Mouse (Mus musculus) adrenal gland, postnatal 25 days (tissue): ENCODE measurements around the gene B4galnt2. TPM values are rescaled to one million over a fixed set of nuclear protein-coding genes. Genes with fewer than 3 reads are reported as not detected.
"Not testable (repeated sequence)": the region's sequence is repeated elsewhere in the genome, so short reads cannot be mapped to it uniquely, and the experiment has no call there.

Experiments used
- DNase-seq: peaks from one replicate; pipeline ENCODE4 v3.0.0; 2021; ENCODE audit warnings: mixed read lengths
- long read RNA-seq: library from polyadenylated mRNA; stranded (forward); transcript quantifications from one replicate; pipeline ENCODE4 v2.0.0, GENCODE M21; 2021
- total RNA-seq: library from RNA; stranded (reverse); gene quantifications from 2 replicates; pipeline ENCODE4 v1.2.3, GENCODE M21; 2021

Gene B4galnt2
- not detected in 2 replicates for total RNA-seq
- long read RNA-seq, partial matches to known transcripts, result 0 of 3 reads
- long read RNA-seq, other reads (novel, unspliced or antisense), result 3 of 3 reads

GRCm38 (mm10) chr11:95914571-95914991 is at the start of gene B4galnt2:
Gene B4galnt2 (minus strand): TSS chr11:95914891.
- DNase-seq, result no peak

- DNase-seq, result no peak
Measured at GRCm38 (mm10) chr11:95963304-95963703, 48.6 kb upstream of the B4galnt2 start.

GRCm38 (mm10) chr11:95959152-95959551 is 44.5 kb upstream of the B4galnt2 start:
- no peak for DNase-seq

GRCm38 (mm10) chr11:95958251-95958650 is 43.6 kb upstream of the B4galnt2 start:
- no peak for DNase-seq

DNA sequence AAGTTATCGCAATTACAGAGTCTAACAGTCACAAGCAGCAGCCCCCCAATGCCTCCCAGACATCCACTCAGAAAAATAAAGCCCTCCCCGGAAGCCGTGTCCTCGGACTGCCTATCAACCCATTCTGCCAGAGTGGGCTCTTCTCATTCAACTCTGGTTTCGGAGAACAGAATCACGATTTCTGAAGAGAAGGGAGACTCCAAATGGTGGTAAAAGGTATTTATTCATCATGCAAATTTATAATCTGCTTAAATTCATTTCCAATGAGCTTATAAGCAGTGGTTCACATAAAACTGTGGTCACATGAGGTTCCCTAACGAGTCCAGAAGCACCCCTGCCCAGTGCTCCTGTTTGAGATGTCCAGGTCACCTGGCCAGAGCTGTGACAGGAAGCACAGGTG is 42.7 kb upstream of the B4galnt2 start:
- no peak for DNase-seq

DNA sequence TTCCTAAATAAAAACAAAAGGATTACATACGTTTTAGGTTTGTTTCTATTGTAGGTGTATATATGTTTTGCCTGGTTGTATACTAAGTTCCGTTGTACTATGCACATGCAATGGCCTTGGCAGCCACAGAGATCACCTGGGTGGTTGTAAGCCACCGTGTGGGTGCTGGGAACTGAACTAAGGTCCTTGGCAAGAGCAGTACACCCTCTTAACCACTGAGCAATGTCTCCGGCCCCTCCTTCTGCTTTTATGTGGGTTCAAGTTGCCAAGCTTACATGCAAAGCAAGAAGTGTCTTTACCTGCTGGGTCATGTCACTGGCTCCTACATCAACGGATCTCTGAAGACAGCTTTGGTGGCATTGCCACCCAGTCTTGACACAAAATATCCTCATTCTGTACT is 38.6 kb upstream of the B4galnt2 start:
- no peak for DNase-seq

- DNase-seq, result no peak
Measured at GRCm38 (mm10) chr11:95945838-95946472, 31.3 kb upstream of the B4galnt2 start.

GRCm38 (mm10) chr11:95939828-95940507 is 25.3 kb upstream of the B4galnt2 start:
- DNase-seq, result peak; percentile 27

DNA sequence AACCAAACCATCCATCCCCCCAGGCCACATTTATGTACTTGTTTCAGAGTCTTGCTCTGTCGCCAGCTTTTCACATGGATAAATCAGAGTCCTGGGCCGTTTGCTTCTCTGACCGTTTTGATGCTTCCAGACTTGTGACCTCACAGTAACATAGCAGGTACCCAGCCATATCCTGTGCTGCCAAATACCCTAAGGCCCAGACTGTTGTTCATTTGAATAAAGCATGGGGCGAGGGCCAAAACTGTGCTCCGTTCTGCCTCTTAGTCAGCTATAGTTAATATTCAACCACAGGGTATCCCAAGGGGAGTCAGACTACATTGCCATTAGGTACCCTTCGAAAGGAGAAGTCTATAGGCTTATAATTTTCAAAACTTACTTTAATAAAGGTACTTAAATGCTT is 21.7 kb upstream of the B4galnt2 start:
- DNase-seq, result no peak

GRCm38 (mm10) chr11:95932168-95932567 is 17.5 kb upstream of the B4galnt2 start:
- DNase-seq, result not testable (repeated sequence)

GRCm38 (mm10) chr11:95926398-95926797 is 11.7 kb upstream of the B4galnt2 start:
- no peak for DNase-seq

GRCm38 (mm10) chr11:95925976-95926375 is 11.3 kb upstream of the B4galnt2 start:
- no peak for DNase-seq

DNA sequence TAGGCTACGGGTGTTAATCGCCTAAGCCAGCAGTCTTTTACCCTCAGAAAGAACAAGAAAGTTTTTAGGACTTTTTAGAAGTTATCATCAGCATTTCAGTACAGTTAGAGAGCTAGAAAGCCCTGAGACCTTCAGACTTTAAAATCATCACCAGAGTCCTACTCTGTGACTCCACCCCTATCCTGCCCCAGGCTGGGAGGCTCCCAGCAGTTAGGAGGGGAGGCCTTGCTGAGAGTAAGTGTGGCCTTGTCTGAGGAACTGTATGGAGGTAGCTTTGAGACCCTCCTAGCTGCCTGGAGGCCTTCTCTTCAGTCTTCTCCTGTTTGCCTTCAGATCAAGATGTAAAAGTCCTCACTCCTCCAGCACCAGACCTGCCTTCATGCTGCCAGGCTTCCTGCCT is 9.5 kb upstream of the B4galnt2 start:
- DNase-seq, result no peak

- not testable (repeated sequence) for DNase-seq
Measured at GRCm38 (mm10) chr11:95923477-95923876, 8.8 kb upstream of the B4galnt2 start.

DNA sequence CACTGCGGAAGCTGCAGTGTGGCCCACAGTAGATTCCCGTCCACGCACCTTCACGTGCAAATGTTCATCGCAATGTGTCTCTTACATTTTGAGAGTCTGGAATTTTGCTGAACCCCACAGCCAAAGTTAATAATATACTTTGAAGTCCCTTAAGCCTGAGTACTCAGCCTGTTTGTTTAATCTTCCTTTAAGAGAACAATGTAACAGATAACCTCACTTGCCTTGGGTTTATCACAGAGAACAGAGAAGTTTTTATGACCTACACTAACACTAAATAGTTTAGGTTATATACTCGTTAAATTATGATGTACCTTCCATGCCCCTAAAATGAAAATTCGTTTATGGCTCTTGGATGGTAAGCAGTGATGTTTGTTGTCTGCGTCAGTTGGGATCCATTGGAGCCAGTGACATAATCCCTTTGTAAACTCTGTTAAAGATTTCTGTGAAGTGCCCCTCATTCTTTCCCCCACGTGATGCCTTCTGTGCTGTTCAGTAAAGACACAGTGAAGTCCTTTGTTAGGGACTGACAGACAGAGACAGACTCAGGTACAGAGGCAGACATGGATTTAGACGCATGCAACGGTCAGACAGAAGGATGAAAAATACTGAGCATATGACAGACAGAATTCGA is 7.4 kb upstream of the B4galnt2 start:
- no peak for DNase-seq

GRCm38 (mm10) chr11:95916426-95916825 is 1.7 kb upstream of the B4galnt2 start:
- DNase-seq, result no peak

DNA sequence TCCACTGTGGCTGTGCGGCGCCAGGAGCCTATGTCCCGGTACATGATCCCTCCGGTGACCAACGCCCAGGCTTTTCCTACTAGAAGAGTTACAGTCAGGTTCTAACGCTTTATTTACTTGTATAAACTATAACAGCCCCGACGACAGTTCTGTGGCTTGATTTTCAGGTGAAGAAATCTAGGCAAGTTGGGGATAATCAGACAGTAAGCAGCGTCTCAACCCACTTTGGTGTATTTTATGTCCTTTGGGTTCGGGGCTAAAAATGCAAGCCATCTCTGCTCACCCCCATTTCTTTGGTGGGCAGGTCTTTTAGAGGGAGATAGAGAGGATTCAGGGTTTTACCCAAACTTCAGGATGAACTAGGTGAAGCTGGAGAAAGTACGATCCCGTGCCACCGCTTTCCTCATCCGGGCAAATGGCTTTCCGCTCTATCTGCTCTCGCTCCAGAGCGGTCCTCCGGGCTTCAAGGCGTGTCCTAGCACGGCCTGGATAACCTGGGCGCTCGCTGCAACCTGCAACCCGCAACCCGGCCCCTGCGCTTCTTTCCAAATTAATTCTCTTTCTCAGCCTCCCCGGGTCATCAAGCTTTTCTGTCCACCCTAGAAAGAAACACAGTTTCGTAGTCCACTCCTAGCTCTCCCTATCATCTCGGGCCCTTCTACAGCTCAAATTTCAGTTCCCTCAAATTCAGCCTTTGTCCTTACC is 467 bp upstream of the B4galnt2 start:
- DNase-seq, result no peak

GRCm38 (mm10) chr11:95913959-95914566 is 628 bp downstream of the B4galnt2 start:
- no peak for DNase-seq

- DNase-seq, result no peak
Measured at GRCm38 (mm10) chr11:95911579-95911978, 3.1 kb downstream of the B4galnt2 start.

GRCm38 (mm10) chr11:95907805-95908524 is 6.7 kb downstream of the B4galnt2 start:
- no peak for DNase-seq

DNA sequence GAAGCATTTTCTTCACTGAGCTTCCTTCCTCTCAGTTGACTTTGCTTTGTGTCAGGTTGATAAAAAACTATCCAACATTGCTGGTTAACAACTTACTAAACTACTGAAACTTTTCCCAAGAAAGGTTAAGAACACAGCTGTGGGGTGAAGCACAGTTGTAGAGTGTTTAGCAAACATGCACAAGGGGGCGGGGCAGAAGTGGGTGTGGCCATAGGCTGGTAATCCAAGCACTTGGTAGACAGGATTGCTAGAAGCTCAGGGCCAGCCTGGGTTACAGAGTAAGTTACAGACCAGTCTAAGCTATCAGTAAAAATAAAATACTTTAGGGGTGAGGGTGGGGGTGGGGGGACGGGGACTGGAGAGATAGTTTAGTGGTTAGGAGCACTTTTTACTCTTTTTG is 10.4 kb downstream of the B4galnt2 start:
- DNase-seq, result no peak
